Mouse (Mus musculus): ENCODE measurements around the gene Rapgef5.

DNA sequence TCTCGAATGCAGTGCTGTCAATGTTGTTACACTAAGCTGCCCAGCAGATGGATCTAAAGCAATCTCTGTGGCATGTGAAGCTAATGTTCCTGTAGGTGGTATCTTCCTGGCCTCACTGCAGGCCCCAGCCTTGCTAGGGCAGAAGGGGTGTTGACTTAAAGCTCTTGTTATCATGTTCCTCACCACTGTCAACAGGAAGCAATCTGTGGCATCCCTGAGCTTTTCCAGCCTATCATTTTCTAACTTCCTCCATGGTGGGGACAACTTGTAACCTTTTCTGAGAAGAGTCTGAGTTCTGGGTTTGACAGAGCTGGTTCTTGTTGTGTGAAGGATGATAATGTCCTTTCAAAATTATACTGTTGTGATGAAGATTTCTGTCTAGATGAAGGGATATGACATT lies 115.9 kb downstream of the Rapgef5 start:
- TF ChIP-seq POLR2A (IDR thresholded peaks at IDR 0.05; ENCODE audit: low read depth, low read length), result no peak
- TF ChIP-seq TCF12 (IDR thresholded peaks at IDR 0.05; ENCODE audit: low read depth, low read length), result no peak
- no peak for TF ChIP-seq PAX5 (IDR thresholded peaks at IDR 0.05; ENCODE audit: low read length)

All from CH12.LX (cell line).